Mouse (Mus musculus) MEL (cell line): Measurements from ENCODE around the gene Vti1a. TPM values are rescaled to one million over a fixed set of nuclear protein-coding genes. Genes with fewer than 3 reads are reported as not detected.

Source experiments
- DNase-seq: peaks from one replicate; pipeline ENCODE4 v3.0.0; 2011; ENCODE audit warnings: low read depth, low spot score
- H3K27ac ChIP-seq: 2 replicates; pipeline ENCODE4 v1.5.1; 2012; ENCODE audit warnings: low read depth, mild to moderate bottlenecking, control low read depth, low read length, moderate library complexity; ENCODE audit not compliant: control insufficient read depth
- H3K27me3 ChIP-seq, 2 experiments: fragments of 150-350 bp in 1 of 2; sonication (generic) in 1 of 2; 2 replicates each; pipeline ENCODE4 v1.6.1; 2012; ENCODE audit warnings: low read length in 2 of 2, mild to moderate bottlenecking in 2 of 2, improper control_type of control experiment in 1 of 2, moderate library complexity in 1 of 2; ENCODE audit not compliant: insufficient read depth in 2 of 2, control insufficient read depth in 1 of 2
- H3K36me3 ChIP-seq, 2 experiments: 2 replicates each; pipeline ENCODE4 v1.6.1; 2012 to 2014; ENCODE audit warnings: low read length in 2 of 2, improper control_type of control experiment in 1 of 2, inconsistent platforms in 1 of 2, mild to moderate bottlenecking in 1 of 2; ENCODE audit not compliant: insufficient read depth in 2 of 2, control insufficient read depth in 1 of 2
- H3K4me1 ChIP-seq, 2 experiments: fragments of 150-350 bp in 1 of 2; sonication (generic) in 1 of 2; 2 replicates each; pipeline ENCODE4 v1.6.1; 2012; ENCODE audit warnings: low read length in 2 of 2, improper control_type of control experiment in 1 of 2, mild to moderate bottlenecking in 1 of 2; ENCODE audit not compliant: insufficient read depth in 2 of 2, control insufficient read depth in 1 of 2
- H3K4me3 ChIP-seq, 2 experiments: fragments of 150-350 bp in 1 of 2; sonication (generic) in 1 of 2; 2 replicates each; pipeline ENCODE4 v1.5.1; 2012; ENCODE audit warnings: low read depth in 2 of 2, low read length in 2 of 2, mild to moderate bottlenecking in 2 of 2, moderate library complexity in 2 of 2, control low read depth in 1 of 2, improper control_type of control experiment in 1 of 2; ENCODE audit not compliant: control insufficient read depth in 1 of 2, insufficient read depth in 1 of 2
- H3K79me2 ChIP-seq: 2 replicates; pipeline ENCODE4 v1.6.1; 2012; ENCODE audit warnings: mild to moderate bottlenecking, low read length, moderate library complexity; ENCODE audit not compliant: control insufficient read depth, poor library complexity, insufficient read depth
- H3K9ac ChIP-seq: 2 replicates; pipeline ENCODE4 v1.6.1; 2012; ENCODE audit warnings: low read depth, mild to moderate bottlenecking, control low read depth, low read length, moderate library complexity; ENCODE audit not compliant: control insufficient read depth, poor library complexity, severe bottlenecking
- H3K9me3 ChIP-seq: fragments of 150-350 bp; sonication (generic); replicated peaks from 2 replicates; pipeline ENCODE4 v1.6.1; 2012; ENCODE audit warnings: mild to moderate bottlenecking, low read length, improper control_type of control experiment, moderate library complexity; ENCODE audit not compliant: insufficient read depth
- BHLHE40 ChIP-seq: IDR thresholded peaks from 2 replicates; pipeline ENCODE4 v1.6.1; 2012; ENCODE audit warnings: low read depth, mild to moderate bottlenecking, inconsistent platforms, low read length, improper control_type of control experiment, borderline replicate concordance
- CTCF ChIP-seq, 3 experiments: IDR thresholded peaks in 2 of 3; conservative IDR thresholded peaks in 1 of 3; 2 replicates each; pipeline ENCODE4 v1.5.1; 2011 to 2012; ENCODE audit warnings: low read length in 3 of 3, low read depth in 2 of 3, mild to moderate bottlenecking in 2 of 3, improper control_type of control experiment in 1 of 3, inconsistent platforms in 1 of 3, mixed read lengths in 1 of 3, moderate library complexity in 1 of 3; ENCODE audit not compliant: control insufficient read depth in 1 of 3, insufficient read depth in 1 of 3, poor library complexity in 1 of 3, severe bottlenecking in 1 of 3
- ELF1 ChIP-seq: IDR thresholded peaks from 2 replicates; pipeline ENCODE4 v1.6.1; 2014; ENCODE audit warnings: low read depth, mild to moderate bottlenecking, inconsistent platforms, low read length, improper control_type of control experiment, moderate library complexity
- ETS1 ChIP-seq: IDR thresholded peaks from 2 replicates; pipeline ENCODE4 v1.6.1; 2012; ENCODE audit warnings: low read depth, mild to moderate bottlenecking, inconsistent platforms, low read length, improper control_type of control experiment, moderate library complexity
- GABPA ChIP-seq: IDR thresholded peaks from 2 replicates; pipeline ENCODE4 v1.6.1; 2012; ENCODE audit warnings: low read depth, mild to moderate bottlenecking, inconsistent platforms, low read length, improper control_type of control experiment, moderate library complexity
- GATA1 ChIP-seq: IDR thresholded peaks from 2 replicates; pipeline ENCODE4 v1.6.1; 2011; ENCODE audit warnings: low read depth, low read length, improper control_type of control experiment
- HCFC1 ChIP-seq: IDR thresholded peaks from 2 replicates; pipeline ENCODE4 v1.6.1; 2012; ENCODE audit warnings: low read depth, mild to moderate bottlenecking, inconsistent platforms, low read length, improper control_type of control experiment, moderate library complexity
- JUND ChIP-seq: IDR thresholded peaks from 2 replicates; pipeline ENCODE4 v1.6.1; 2011; ENCODE audit warnings: low read depth, mild to moderate bottlenecking, improper control_type of control experiment, low read length
- KAT2A ChIP-seq: conservative IDR thresholded peaks from 2 replicates; pipeline ENCODE4 v1.6.1; 2012; ENCODE audit warnings: low read depth, low read length, improper control_type of control experiment, inconsistent platforms
- MAFK ChIP-seq: IDR thresholded peaks from 2 replicates; pipeline ENCODE4 v1.6.1; 2011; ENCODE audit warnings: low read depth, mild to moderate bottlenecking, low read length, improper control_type of control experiment, borderline replicate concordance
- MAX ChIP-seq: IDR thresholded peaks from 2 replicates; pipeline ENCODE4 v1.6.1; 2011; ENCODE audit warnings: low read length, improper control_type of control experiment
- MXI1 ChIP-seq: IDR thresholded peaks from 2 replicates; pipeline ENCODE4 v1.6.1; 2011; ENCODE audit warnings: mild to moderate bottlenecking, low read depth, low read length, improper control_type of control experiment
- MYC ChIP-seq: IDR thresholded peaks from 2 replicates; pipeline ENCODE4 v1.6.1; 2011; ENCODE audit warnings: low read depth, mild to moderate bottlenecking, low read length, improper control_type of control experiment, moderate library complexity
- NELFE ChIP-seq: IDR thresholded peaks from 2 replicates; pipeline ENCODE4 v1.6.1; 2011; ENCODE audit warnings: low read depth, low read length, improper control_type of control experiment
- NRF1 ChIP-seq: IDR thresholded peaks from 2 replicates; pipeline ENCODE4 v1.6.1; 2014; ENCODE audit warnings: low read depth, mild to moderate bottlenecking, inconsistent platforms, low read length, improper control_type of control experiment, moderate library complexity; ENCODE audit not compliant: poor library complexity, insufficient read depth, severe bottlenecking
- POLR2AphosphoS2 ChIP-seq: IDR thresholded peaks from 2 replicates; pipeline ENCODE4 v1.6.1; 2011; ENCODE audit warnings: low read length, improper control_type of control experiment
- POLR2AphosphoS5 ChIP-seq: IDR thresholded peaks from 2 replicates; pipeline ENCODE4 v1.6.1; 2012; ENCODE audit warnings: low read depth, borderline replicate concordance, mild to moderate bottlenecking, inconsistent platforms, low read length, moderate library complexity, mixed read lengths
- RAD21 ChIP-seq: IDR thresholded peaks from 2 replicates; pipeline ENCODE4 v1.6.1; 2011; ENCODE audit warnings: mild to moderate bottlenecking, low read depth, low read length, improper control_type of control experiment
- RCOR1 ChIP-seq: IDR thresholded peaks from 2 replicates; pipeline ENCODE4 v1.6.1; 2012; ENCODE audit warnings: low read depth, mild to moderate bottlenecking, inconsistent platforms, low read length, improper control_type of control experiment
- SIN3A ChIP-seq: IDR thresholded peaks from 2 replicates; pipeline ENCODE4 v1.6.1; 2012; ENCODE audit warnings: low read length, improper control_type of control experiment, inconsistent platforms
- SMC3 ChIP-seq: IDR thresholded peaks from 2 replicates; pipeline ENCODE4 v1.6.1; 2011; ENCODE audit warnings: low read depth, low read length, improper control_type of control experiment
- TAL1 ChIP-seq: IDR thresholded peaks from 2 replicates; pipeline ENCODE4 v1.6.1; 2012; ENCODE audit warnings: mild to moderate bottlenecking, inconsistent platforms, low read length, moderate library complexity, mixed read lengths
- TBP ChIP-seq: IDR thresholded peaks from 2 replicates; pipeline ENCODE4 v1.8.0; 2011; ENCODE audit warnings: low read depth, low read length, improper control_type of control experiment
- TCF12 ChIP-seq: IDR thresholded peaks from 2 replicates; pipeline ENCODE4 v1.6.1; 2014; ENCODE audit warnings: low read depth, mild to moderate bottlenecking, inconsistent platforms, low read length, improper control_type of control experiment, moderate library complexity
- UBTF ChIP-seq: IDR thresholded peaks from 2 replicates; pipeline ENCODE4 v1.6.1; 2012; ENCODE audit warnings: low read depth, mild to moderate bottlenecking, inconsistent platforms, low read length, improper control_type of control experiment, moderate library complexity, borderline replicate concordance; ENCODE audit not compliant: insufficient read depth
- USF1 ChIP-seq: IDR thresholded peaks from 2 replicates; pipeline ENCODE4 v1.6.1; 2014; ENCODE audit warnings: low read depth, mild to moderate bottlenecking, inconsistent platforms, low read length, improper control_type of control experiment, moderate library complexity
- USF2 ChIP-seq, 2 experiments: IDR thresholded peaks; 2 replicates each; pipeline ENCODE4 v1.6.1; 2011 to 2012; ENCODE audit warnings: improper control_type of control experiment in 2 of 2, low read length in 2 of 2, borderline replicate concordance in 1 of 2, inconsistent platforms in 1 of 2, low read depth in 1 of 2, mild to moderate bottlenecking in 1 of 2; ENCODE audit not compliant: insufficient read depth in 1 of 2
- ZC3H11A ChIP-seq: IDR thresholded peaks from 2 replicates; pipeline ENCODE4 v1.6.1; 2012; ENCODE audit warnings: low read depth, mild to moderate bottlenecking, inconsistent platforms, low read length, improper control_type of control experiment
- ZKSCAN1 ChIP-seq: IDR thresholded peaks from 2 replicates; pipeline ENCODE4 v1.6.1; 2012; ENCODE audit warnings: low read depth, mild to moderate bottlenecking, inconsistent platforms, low read length, improper control_type of control experiment, moderate library complexity
- ZNF384 ChIP-seq: IDR thresholded peaks from 2 replicates; pipeline ENCODE4 v1.6.1; 2012; ENCODE audit warnings: low read depth, mild to moderate bottlenecking, inconsistent platforms, low read length, improper control_type of control experiment
- polyA plus RNA-seq, 2 experiments: library from polyadenylated mRNA; stranded (reverse) in 1 of 2; unstranded in 1 of 2; fragments of >175 nt in 1 of 2; fragments of >200 nt in 1 of 2; gene quantifications; 2 replicates each; pipeline versions ENCODE4 v1.2.1 to v1.2.4; 2012; ENCODE audit warnings: low replicate concordance in 2 of 2, low read depth in 1 of 2; ENCODE audit not compliant: insufficient read length in 2 of 2, insufficient read depth in 1 of 2, missing spikeins in 1 of 2
- total RNA-seq: library from RNA; depleted of rRNA; stranded (reverse); fragments of 300-350 nt; gene quantifications from 2 replicates; pipeline ENCODE4 v1.2.3, GENCODE M21; 2012

Gene Vti1a
- total and polyA plus RNA-seq, 3 experiments = 37.2 to 119 (median 42.8) TPM

GRCm38 (mm10) chr19:55332641-55333268 lies 16.7 kb downstream of the Vti1a start (continued):
- TF ChIP-seq BHLHE40 (no peak), TBP (no peak)
- TF ChIP-seq, all 39 proteins: peak for 7

- TF ChIP-seq RAD21 = peak; percentile 94
- peak; percentile 18 to 91 (median 32); a peak in 3 of 6 replicates for TF ChIP-seq CTCF (IDR thresholded peaks at IDR 0.05 in 2 of 3, conservative IDR thresholded peaks at IDR 0.05 in 1 of 3; ENCODE audit: control insufficient read depth in 1 of 3, insufficient read depth in 1 of 3, low read depth in 2 of 3, low read length in 3 of 3, poor library complexity in 1 of 3, severe bottlenecking in 1 of 3)
- TF ChIP-seq ZNF384 = peak; percentile 100
- no peak for TF ChIP-seq NELFE
- TF ChIP-seq MAFK = no peak
- TF ChIP-seq ZKSCAN1 = no peak
- TF ChIP-seq POLR2AphosphoS2 = no peak
- peak; percentile 48 for TF ChIP-seq SIN3A
- TF ChIP-seq ZC3H11A = peak; percentile 79
- no peak for TF ChIP-seq POLR2AphosphoS5
- no peak for TF ChIP-seq RCOR1
- no peak for TF ChIP-seq MAX
- TF ChIP-seq MYC = no peak
- peak; percentile 86 for TF ChIP-seq SMC3
- no peak for TF ChIP-seq TAL1
- TF ChIP-seq NRF1 = no peak
- no peak for TF ChIP-seq ETS1
- no peak for TF ChIP-seq GATA1
- TF ChIP-seq BHLHE40 = no peak
- no peak for TF ChIP-seq USF1
- TF ChIP-seq KAT2A = no peak
- 0 out of 2 replicates have a peak, but pooled peaks have one; percentile 16 for TF ChIP-seq ELF1
- no peak for TF ChIP-seq MXI1
- no peak for TF ChIP-seq JUND
- 0 out of 2 replicates have a peak, but pooled peaks have one; percentile 37 for TF ChIP-seq UBTF
- TF ChIP-seq GABPA = no peak
- TF ChIP-seq TCF12 = no peak
- no peak for TF ChIP-seq USF2 (IDR thresholded peaks at IDR 0.05; ENCODE audit: borderline replicate concordance in 1 of 2, insufficient read depth in 1 of 2, low read depth in 1 of 2, low read length in 2 of 2)
- TF ChIP-seq HCFC1 = 0 out of 2 replicates have a peak, but pooled peaks have one; percentile 17
- no peak overlapping the region for H3K9ac ChIP-seq
- peaks cover 9% of the 10 kb centered on the region in 2 experiments for H3K36me3 ChIP-seq
- no peak overlapping the region for H3K4me3 ChIP-seq
- H3K79me2 ChIP-seq = peaks cover 4% of the 10 kb centered on the region; the same call in 1 of the 2 replicates
- no peak overlapping the region for H3K27ac ChIP-seq
- no peaks in the 10 kb centered on the region for H3K9me3 ChIP-seq
- peak; percentile 66 for DNase-seq
- H3K4me1 ChIP-seq = peaks cover under 1 to 3% of the 10 kb centered on the region in 2 experiments; a peak in 1 of 4 replicates
- no peaks in the 10 kb centered on the region for H3K27me3 ChIP-seq
Measured at GRCm38 (mm10) chr19:55335881-55336280, 19.8 kb downstream of the Vti1a start.
